Mouse (Mus musculus) testis, adult 2 months (tissue): Measurements from ENCODE around the gene Ntrk2.

Experiments used
- CTCF ChIP-seq: fragments of 200-500 bp; IDR thresholded peaks from 2 replicates; pipeline ENCODE4 v1.5.1; 2012; ENCODE audit warnings: low read depth, mild to moderate bottlenecking, inconsistent platforms, low read length, moderate library complexity; ENCODE audit not compliant: control insufficient read depth, insufficient read depth, insufficient replicate concordance
- POLR2A ChIP-seq: fragments of 200-500 bp; IDR thresholded peaks from 2 replicates; pipeline ENCODE4 v1.6.1; 2012; ENCODE audit warnings: low read depth, mild to moderate bottlenecking, inconsistent platforms, low read length, moderate library complexity; ENCODE audit not compliant: control insufficient read depth

- no peak for TF ChIP-seq CTCF
- TF ChIP-seq POLR2A: no peak
Observed at GRCm38 (mm10) chr13:59177003-59177402, 370.6 kb downstream of the Ntrk2 start.
